Mouse (Mus musculus) urinary bladder, postnatal 14 days (tissue): ENCODE data around the gene Pfdn6.
A peak's percentile ranks its signal among the peaks of the same experiment; 100 is the strongest.
"Not testable (repeated sequence)": the region's sequence is repeated elsewhere in the genome, so short reads cannot be mapped to it uniquely, and the experiment has no call there.

Experiments used
- DNase-seq: peaks from one replicate; pipeline ENCODE4 v3.0.0; 2021; ENCODE audit warnings: low spot score

Gene Pfdn6

DNA sequence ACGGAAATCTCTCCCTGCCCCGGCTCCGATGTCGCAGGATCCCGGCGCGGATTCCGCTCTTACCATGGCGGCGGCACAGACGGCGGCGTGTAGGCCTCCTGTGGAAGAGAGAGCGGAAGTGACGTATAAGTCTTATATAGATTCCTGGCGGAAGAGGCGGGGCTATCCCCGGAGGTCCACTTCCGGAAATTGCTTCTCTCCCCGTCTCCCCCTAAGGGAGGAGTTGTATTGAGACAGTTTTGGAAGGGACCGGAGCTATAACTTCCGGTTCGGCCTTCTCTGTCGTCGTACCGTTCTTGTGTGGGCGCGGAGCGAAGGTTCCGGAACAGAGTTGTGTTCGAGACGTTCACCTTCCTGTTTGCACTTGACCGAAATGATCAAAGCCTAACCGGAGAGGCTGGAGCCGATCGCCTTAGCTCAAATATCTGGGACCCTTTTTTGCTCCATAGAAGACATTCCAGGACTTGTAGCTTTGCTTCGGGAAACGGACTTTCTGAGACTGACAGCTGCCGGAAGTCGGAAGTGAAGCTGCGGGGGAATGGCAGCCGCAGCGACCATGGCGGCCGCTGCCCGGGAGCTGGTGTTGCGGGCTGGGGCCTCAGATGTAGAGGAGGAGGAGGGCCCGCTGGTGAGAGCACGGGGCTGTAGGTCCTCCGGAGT lies 15.5 kb upstream of the Pfdn6 start, which contains the start of the genes Vps52 and Rps18:
TSS of gene Vps52 (plus strand) at position 258 of the 660 bp plus-strand sequence.
TSS of gene Rps18 (minus strand) at position 447 of the 660 bp plus-strand sequence.
- DNase-seq, result peak; percentile 95

DNA sequence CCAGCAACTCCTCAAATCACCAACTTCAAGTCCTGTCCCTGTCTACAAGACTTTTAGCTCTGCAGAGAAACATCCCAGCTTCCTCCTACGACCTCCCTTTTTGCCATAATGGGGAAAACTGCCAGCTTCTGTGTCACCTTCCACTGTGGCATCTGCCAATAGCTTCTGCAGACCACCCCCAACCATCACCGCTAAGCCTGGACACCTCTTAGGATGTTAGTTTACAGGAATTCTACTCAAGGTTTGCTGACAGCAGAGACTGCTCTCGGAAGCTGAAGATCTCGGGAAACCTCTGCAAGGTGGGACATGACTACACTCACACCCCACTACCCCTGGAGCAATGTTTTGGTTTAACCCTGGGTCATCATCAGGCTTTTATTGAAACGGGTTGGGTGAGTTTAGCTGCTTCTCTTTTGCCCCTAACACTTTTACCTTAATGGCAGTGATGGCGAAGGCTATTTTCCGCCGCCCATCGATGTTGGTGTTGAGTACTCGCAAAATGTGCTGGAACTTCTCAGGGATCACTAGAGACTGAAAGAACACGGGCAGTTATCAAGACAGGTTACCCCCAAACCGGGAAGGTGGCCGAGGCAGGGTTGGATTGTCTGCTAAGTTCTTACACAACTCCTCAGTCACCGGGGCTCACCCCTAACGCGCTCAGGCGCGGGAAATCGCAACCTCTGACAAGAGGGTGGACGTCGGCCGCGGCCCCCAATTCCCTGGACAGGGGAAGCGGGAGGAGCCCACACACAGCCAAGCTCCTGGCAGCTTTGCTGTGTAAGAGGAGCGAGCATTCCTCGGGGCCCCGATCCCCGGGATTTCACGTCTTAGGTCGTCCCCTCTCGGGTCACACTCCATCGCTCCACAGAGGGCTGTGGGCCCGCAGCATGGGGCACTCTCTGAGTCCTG lies 14.8 kb upstream of the Pfdn6 start:
- DNase-seq, result no peak

DNA sequence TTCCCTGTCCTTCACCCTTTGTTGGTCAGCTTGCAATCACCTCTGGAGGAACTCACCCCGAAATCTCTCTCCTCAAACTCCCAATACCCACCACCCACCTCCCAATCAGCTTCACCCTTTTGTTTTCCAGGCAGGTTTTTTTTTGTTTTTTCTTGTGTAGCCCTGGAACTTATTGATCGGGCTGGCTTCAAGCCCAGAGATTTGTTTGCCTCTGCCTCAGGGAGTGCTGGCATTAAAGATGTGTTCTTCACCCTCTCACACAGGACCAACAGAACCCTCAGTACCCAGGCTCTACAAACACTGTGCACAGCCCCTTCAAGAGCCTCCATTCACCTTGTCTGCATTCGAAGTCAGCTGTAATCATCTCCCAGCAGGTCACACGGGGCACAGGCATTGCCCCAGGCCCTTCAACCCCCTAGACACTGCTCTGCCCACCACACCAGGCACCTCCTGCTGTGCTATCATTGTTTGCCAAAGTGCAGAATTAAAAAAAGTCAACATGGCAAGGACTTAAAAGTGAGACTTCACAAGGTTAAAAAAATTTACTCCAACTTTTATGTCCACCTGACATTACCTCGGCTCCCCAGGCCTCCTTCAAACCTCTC lies 13.9 kb upstream of the Pfdn6 start:
- no peak for DNase-seq

GRCm38 (mm10) chr17:33953310-33953709 lies 13.2 kb upstream of the Pfdn6 start:
- DNase-seq, result no peak

- DNase-seq, result no peak
Measured at GRCm38 (mm10) chr17:33952879-33953278, 12.7 kb upstream of the Pfdn6 start.

DNA sequence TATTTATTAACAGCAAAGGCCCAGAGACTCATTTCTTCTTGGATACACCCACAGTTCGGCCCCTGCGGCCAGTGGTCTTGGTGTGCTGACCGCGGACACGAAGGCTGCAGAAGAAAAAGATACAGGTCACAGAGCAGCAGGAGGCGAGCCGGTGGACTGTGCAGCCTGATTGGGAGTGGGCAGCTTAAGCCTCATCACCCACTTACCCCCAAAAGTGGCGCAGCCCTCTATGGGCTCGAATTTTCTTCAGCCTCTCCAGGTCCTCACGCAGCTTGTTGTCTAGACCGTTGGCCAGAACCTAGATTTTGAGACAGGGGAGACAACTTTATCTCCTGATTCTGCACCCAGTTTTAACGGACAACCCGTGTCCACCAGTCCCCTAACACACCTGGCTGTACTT lies 11.9 kb upstream of the Pfdn6 start:
- not testable (repeated sequence) for DNase-seq

GRCm38 (mm10) chr17:33951021-33951946 lies 11.1 kb upstream of the Pfdn6 start, which contains the start of gene B3galt4:
Gene B3galt4 (minus strand): TSS chr17:33951488.
- peak; percentile 83 for DNase-seq

DNA sequence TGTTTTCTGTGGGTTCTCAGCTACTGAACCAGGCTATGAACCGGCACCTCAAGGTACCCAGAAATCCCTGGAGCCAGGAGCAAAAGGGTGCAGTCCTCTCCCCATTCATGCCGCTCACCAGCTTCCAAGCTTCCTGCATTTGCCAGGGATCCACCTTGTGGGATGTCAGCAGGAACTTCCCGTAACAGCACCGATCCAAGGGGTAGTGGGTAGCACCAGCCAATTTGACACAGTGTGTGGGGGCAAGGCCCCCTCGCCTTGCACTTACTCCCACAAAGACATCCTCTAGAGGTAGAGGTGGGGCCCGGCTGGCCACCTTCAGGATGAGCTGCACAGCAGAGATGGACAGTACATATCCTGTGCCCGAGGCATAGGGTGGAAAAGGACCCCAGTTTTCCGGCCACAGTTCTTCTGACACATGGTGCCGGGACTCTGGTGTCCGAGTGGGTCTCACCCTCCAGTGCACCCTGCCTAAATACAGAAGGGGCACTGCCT lies 10.0 kb upstream of the Pfdn6 start:
- no peak for DNase-seq

DNA sequence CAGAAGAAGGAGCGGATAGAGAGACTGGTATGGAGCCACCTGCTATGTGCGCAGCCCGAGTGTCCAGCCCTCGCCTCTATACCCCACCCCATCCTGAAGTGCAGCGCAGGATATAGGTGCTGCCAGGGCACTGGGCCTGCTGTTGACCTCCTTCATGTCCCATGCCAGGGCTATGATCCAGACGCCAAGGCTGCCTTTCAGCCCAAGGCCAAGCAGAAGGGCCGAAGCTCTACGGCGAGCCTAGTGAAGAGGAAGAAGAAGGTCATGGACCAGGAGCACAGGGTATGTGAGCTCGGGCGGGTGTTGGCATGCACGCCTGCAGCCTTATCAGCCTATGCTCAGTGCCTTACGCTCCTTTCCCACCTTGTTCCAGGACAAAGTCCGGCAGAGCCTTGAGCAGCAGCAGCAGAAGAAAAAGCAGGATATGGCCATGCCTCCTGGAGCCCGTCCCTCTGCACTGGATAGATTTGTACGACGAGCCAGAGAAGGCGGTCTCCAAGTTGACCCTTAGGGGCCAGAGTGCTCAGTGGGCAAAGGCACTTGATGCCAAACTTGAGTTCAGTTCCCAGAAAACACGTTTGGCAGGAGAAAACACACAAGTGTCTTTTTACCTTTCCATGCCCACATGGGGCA lies 8.9 kb upstream of the Pfdn6 start:
- DNase-seq, result no peak

DNA sequence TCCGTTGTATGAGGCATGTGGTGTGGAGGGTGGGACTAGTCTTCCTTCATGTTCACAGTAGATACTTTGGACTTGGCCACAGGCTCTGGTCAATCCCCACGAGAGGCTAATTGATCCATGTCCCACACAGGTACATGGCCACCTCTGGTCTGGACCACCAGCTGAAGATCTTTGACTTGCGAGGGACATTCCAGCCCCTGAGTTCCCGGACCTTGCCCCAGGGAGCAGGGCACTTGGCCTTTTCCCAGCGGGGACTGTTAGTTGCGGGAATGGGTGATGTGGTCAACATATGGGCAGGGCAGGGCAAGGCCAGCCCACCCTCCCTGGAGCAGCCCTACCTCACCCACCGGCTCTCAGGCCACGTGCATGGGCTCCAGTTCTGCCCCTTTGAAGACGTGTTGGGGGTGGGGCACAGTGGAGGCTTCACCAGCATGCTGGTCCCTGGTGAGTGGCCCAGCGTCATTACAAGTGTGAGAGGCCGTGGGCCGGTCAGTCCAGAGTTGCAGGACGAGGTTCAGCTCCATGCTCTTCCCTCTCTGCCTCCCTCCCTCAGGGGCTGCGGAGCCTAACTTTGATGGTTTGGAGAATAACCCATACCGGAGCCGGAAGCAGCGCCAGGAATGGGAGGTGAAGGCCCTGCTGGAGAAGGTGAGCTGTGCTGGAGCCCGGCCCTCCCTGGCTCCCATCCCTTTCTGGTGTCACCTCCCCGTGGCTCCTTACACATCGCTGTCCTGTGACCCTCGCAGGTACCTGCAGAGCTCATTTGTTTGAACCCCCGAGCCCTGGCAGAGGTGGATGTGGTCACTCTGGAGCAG lies 8.2 kb upstream of the Pfdn6 start:
- DNase-seq, result no peak

- no peak for DNase-seq
Measured at GRCm38 (mm10) chr17:33947430-33948089, 7.4 kb upstream of the Pfdn6 start.

GRCm38 (mm10) chr17:33943454-33943853 lies 3.3 kb upstream of the Pfdn6 start:
- no peak for DNase-seq

- DNase-seq, result no peak
Measured at GRCm38 (mm10) chr17:33941381-33941780, 1.2 kb upstream of the Pfdn6 start.

GRCm38 (mm10) chr17:33940981-33941380 lies 838 bp upstream of the Pfdn6 start:
- no peak for DNase-seq

DNA sequence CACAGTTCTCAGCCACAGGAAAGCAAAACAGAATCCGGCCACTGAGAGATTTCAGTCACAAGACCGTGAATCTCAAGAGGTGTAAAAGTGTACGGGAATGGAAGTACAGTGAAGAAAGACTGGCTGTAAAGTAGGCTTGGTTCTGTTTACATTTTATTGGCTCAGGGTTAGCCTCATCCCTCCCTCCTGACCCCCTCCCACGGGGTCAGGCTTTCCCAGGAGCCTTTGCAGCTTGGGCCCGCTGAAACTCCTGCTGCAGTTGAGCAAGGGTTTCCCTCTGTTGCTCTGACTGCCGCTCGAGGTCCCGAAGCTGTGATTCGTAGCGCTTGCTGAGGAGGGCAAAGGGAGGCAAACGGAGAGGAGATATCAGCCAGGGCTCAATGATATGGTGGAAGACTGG lies 1.4 kb downstream of the Pfdn6 start:
- DNase-seq, result no peak

DNA sequence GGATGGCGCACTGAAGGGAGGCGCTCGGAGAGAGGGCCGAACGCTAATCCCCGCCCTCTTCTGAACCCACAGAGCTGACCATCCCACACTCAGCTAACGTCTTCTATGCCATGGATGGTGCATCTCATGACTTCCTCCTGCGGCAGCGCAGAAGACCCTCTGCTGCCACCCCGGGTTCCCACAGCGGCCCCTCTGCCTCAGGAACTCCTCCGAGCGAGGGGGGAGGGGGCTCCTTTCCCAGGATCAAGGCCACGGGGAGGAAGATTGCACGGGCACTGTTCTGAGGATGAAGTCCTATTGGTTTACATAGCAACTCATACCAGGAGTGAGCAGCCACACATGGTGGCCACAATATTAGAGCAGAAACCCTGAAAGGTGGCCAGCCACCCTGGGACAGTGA lies 3.1 kb downstream of the Pfdn6 start:
- no peak for DNase-seq

GRCm38 (mm10) chr17:33935422-33936055 lies 4.6 kb downstream of the Pfdn6 start:
- DNase-seq, result no peak

DNA sequence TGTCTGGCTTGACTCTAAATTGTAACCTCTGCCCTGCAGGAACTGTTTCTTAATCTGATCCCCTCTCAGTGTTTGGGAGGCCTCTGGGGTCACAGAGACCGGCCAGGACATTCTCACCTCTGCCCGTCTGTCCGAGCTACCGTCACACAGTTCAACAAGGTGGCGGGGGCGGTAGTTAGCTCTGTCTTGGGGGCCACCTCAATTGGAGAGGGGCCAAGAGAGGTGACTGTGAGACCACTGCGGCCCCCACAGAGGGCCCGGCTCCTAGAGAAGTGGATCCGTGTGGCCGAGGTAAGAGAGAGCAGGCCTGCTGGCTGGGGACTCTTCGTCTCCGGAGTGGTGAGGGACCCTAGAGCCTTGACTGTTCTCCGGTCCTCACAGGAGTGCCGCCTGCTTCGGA lies 7.2 kb downstream of the Pfdn6 start:
- DNase-seq, result no peak

GRCm38 (mm10) chr17:33932448-33932847 lies 7.7 kb downstream of the Pfdn6 start:
- DNase-seq, result no peak
